Mouse (Mus musculus): Measurements from ENCODE around the gene Dennd6a. TPM values are rescaled to one million over a fixed set of nuclear protein-coding genes. Genes with fewer than 3 reads are reported as not detected.
"Not testable (repeated sequence)": the region's sequence is repeated elsewhere in the genome, so short reads cannot be mapped to it uniquely, and the experiment has no call there.

The Dennd6a gene
- 1 to 10 TPM; 6.1 to 7.3 (median 6.6) TPM for total RNA-seq (2022)

- DNase-seq (ENCODE audit: low spot score in 2 of 2) = not testable (repeated sequence)
Measured at GRCm38 (mm10) chr14:26573556-26573955, at the start of gene Dennd6a. Gene Dennd6a (plus strand): TSS chr14:26573856.

GRCm38 (mm10) chr14:26525955-26526354 lies 47.7 kb upstream of the Dennd6a start:
- no peak for DNase-seq (ENCODE audit: low spot score in 2 of 2)

- no peak for DNase-seq (ENCODE audit: low spot score in 2 of 2)
Measured at GRCm38 (mm10) chr14:26528296-26528695, 45.4 kb upstream of the Dennd6a start.

DNA sequence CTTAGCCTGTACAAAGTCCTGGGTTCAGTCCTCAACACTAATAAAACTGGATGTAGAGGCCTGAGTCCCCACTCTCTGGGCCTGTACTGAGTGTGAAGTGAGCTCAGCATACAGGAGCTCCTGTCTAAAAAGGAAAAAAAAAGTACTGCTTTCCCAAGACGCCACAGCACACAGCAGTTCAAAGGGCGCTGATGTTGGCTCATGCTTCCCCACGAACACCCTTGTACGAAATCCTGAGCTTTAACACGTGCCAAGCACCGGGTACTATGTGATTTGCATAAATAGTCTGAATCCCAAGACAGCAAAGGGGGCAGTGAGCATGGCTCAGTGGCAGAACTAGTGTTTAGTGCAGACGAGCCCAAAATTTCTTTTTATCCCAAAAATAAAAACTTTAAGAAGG lies 43.3 kb upstream of the Dennd6a start:
- no peak for DNase-seq (ENCODE audit: low spot score in 2 of 2)

GRCm38 (mm10) chr14:26531410-26532313 lies 42.0 kb upstream of the Dennd6a start:
- DNase-seq (ENCODE audit: low spot score in 2 of 2) = no peak

DNA sequence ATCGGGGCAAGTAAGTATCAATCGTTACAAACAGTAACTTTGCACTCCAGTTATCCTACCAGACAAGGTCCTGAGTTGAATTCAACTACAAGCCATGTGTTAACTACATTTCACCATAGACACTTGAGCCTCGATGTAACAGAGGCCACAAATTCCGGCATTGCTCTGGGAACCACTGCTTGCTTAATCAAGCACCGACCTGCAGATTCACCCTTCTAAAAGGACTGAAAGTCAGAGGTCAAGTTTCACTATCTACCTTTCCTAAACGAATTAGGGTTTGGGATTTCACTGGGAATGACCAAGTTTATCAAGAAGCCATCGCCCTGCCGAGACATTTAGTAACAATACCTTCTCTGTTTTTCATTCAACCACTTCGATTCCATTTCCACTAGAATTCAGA lies 40.9 kb upstream of the Dennd6a start:
- no peak for DNase-seq (ENCODE audit: low spot score in 2 of 2)

GRCm38 (mm10) chr14:26533267-26533666 lies 40.4 kb upstream of the Dennd6a start:
- DNase-seq (ENCODE audit: low spot score in 2 of 2) = no peak

GRCm38 (mm10) chr14:26533821-26534756 lies 39.6 kb upstream of the Dennd6a start:
- peak; percentile 12 to 14 for DNase-seq (ENCODE audit: low spot score in 2 of 2)

DNA sequence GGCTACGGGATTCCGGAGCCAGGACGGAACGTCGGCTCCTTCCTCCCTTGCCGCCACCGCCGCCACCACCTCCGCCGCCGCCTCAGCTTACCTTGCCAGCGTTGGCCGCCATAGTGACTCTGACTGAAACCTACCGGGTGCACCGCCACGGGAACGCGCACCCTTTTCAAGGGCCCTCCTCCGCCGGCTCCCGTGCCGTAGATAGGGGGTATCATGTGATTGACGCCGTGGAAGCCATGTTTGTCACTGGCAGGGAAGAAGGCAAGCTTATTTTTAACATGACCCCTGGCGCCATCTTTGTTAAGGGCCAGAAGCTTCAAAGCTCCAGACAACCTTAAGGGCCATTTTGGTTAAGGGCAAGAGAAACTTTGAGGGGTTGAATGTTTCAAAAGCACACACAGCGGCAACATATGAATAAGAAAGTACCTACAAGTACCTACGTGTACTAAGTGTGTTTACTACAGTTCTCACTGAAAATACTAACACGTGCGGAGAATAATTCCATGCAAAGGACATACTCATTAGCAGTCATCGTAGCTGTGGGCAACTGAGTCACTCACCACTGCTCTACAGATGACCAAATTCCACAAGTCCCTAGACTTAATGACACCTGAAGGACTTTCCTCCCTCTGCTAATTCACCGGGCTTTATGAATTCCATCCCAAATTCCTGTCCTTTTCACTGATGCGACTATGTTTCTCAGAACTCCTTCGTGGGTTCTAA lies 38.7 kb upstream of the Dennd6a start, which contains the start of gene Slmap:
Gene Slmap (minus strand): TSS at position 175 of the 723 bp plus-strand sequence.
- peak; percentile 98 for DNase-seq (ENCODE audit: low spot score in 2 of 2)

DNA sequence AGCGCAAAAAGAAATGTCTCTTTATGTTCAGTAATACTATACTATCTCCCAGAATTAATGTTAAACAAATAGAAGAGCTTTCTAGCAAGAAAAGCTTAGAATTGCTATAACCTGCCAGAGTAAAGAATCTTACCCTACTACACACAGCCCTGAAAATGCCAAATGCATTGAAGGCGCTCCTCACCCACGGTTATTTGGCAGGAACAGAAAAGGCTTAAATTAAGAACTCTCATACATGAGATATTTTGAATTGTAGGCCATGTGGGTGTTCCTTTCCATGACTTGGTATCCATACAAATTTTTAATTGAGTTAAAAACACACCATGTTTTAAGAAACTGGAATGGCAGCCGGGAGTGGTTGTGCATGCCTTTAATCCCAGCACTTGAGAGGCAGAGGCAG lies 34.4 kb upstream of the Dennd6a start:
- no peak for DNase-seq (ENCODE audit: low spot score in 2 of 2)

DNA sequence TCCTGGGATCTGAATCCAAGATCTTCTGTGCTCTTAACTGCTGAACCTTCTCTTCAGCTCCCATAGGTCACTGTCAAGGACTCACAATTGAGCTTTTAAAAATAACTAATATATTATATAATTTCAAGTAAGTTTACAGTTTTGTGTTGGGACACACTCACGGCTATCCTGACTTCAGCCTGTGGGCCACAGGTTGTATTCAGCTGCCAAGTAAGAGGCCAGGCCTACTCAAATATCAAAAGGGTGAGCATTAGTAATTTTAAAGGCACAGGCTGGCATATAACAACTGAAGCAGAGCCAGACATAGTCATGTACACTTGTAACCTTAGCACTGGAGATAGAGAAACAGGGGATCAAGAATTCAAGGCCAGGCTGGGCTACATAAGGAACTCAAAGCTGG lies 33.1 kb upstream of the Dennd6a start:
- peak in 1 of 2 experiments; percentile 27 for DNase-seq (ENCODE audit: low spot score in 2 of 2)

DNA sequence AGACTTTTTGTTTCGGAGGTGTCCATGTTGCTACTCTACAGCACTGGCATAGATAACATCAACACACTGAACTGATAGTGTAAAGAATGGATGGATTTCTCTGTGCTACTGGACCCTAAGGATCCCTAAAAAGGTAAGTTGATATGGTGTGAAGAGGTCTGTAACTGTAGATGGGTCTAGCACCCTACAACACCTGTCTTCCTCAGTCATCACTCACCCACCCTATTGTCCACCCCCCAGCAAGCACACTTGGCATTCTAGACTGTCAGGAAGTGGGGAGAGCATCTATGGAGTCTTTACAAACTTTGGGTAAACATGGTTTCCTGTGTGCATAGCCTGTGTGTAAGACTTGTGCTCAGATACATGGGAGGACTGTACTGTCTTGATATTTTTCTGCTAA lies 31.5 kb upstream of the Dennd6a start:
- DNase-seq (ENCODE audit: low spot score in 2 of 2) = no peak

GRCm38 (mm10) chr14:26547516-26548488 lies 25.9 kb upstream of the Dennd6a start:
- no peak for DNase-seq (ENCODE audit: low spot score in 2 of 2)

- DNase-seq (ENCODE audit: low spot score in 2 of 2) = no peak
Measured at GRCm38 (mm10) chr14:26550712-26551111, 22.9 kb upstream of the Dennd6a start.

DNA sequence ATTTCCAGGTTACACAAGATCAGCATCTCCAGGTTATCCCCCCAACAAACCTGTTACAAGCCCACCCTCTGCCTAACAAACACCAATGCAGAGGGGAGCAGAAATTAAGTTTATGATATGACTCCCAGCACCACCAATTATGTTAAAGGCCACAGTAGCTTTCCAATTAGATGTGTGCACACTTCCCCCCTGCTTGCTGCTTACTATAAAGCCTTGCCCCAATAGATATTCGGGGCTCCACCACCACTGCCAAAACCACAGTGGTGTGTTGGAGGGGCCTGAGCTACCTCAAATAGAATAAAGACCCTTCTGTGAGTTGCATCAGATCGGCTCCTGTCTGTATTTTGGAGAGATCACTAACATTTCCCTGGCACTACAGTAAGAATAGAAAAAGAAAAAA lies 21.2 kb upstream of the Dennd6a start:
- DNase-seq (ENCODE audit: low spot score in 2 of 2) = no peak

GRCm38 (mm10) chr14:26552853-26553252 lies 20.8 kb upstream of the Dennd6a start:
- DNase-seq (ENCODE audit: low spot score in 2 of 2) = no peak

DNA sequence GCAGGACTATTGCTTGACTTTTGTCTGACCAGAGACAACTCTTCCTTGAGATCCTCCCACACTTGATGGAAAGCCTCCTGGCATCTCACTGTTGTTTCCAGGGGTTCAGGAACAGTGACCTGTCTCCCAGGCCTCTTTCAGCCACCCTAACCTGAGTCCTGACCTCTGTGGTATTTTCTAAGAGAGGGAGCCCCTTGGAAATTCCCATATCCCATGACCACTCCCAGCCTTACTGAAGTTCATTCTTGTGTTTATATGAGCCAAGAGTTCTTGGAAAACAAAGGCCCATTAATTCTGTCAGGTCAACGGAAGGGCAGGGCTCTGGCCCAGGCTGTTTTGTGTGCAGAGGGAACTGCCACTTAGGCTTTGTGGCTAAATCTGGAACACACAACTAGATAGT lies 16.1 kb upstream of the Dennd6a start:
- DNase-seq (ENCODE audit: low spot score in 2 of 2) = no peak

- no peak for DNase-seq (ENCODE audit: low spot score in 2 of 2)
Measured at GRCm38 (mm10) chr14:26558536-26558935, 15.1 kb upstream of the Dennd6a start.

DNA sequence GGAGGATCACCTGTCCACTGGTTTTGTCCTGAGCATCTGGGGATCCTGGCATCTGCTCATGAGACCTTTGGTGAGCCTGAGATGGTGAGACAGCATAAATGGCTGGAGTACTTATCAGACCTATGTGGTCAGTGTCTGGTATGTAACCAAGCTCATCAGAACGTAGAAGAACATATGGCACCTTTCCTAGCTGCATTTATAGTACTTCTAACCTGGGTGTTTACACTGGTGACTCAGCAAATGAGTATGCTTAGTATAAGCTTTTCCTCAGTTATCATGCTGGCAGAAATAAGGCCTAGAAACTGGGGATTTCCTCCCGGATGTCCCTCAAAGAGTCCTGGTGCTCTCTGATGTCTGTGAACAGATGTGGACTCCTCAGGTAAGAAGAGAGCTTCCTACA lies 11.4 kb upstream of the Dennd6a start:
- DNase-seq (ENCODE audit: low spot score in 2 of 2) = no peak

- no peak for DNase-seq (ENCODE audit: low spot score in 2 of 2)
Measured at GRCm38 (mm10) chr14:26569880-26570279, 3.8 kb upstream of the Dennd6a start.
